Mouse (Mus musculus): ENCODE data around the gene Ankrd66.
A peak's percentile ranks its signal among the peaks of the same experiment; 100 is the strongest.
"Not testable (repeated sequence)": the region's sequence is repeated elsewhere in the genome, so short reads cannot be mapped to it uniquely, and the experiment has no call there.

Gene Ankrd66

GRCm38 (mm10) chr17:43536841-43537240 lies 6.6 kb downstream of the Ankrd66 start:
- not testable (repeated sequence) for DNase-seq

GRCm38 (mm10) chr17:43534362-43535222 lies 8.8 kb downstream of the Ankrd66 start:
- peak; percentile 78 for DNase-seq

- DNase-seq = no peak
Measured at GRCm38 (mm10) chr17:43531192-43531591, 12.2 kb downstream of the Ankrd66 start.

- no peak for DNase-seq
Measured at GRCm38 (mm10) chr17:43530507-43530906, 12.9 kb downstream of the Ankrd66 start.

GRCm38 (mm10) chr17:43520166-43520565 lies 23.3 kb downstream of the Ankrd66 start:
- DNase-seq = no peak

GRCm38 (mm10) chr17:43518644-43519409 lies 24.6 kb downstream of the Ankrd66 start:
- peak; percentile 85 for DNase-seq

GRCm38 (mm10) chr17:43510782-43511181 lies 32.7 kb downstream of the Ankrd66 start:
- no peak for DNase-seq

- peak; percentile 17 for DNase-seq
Measured at GRCm38 (mm10) chr17:43504594-43504934, 38.9 kb downstream of the Ankrd66 start.

- peak; percentile 23 for DNase-seq
Measured at GRCm38 (mm10) chr17:43503861-43504593, 39.4 kb downstream of the Ankrd66 start.

- DNase-seq = peak; percentile 52
Measured at GRCm38 (mm10) chr17:43502592-43502991, 40.8 kb downstream of the Ankrd66 start, which contains the start of gene Mep1a. TSS of gene Mep1a (minus strand) at chr17:43502812.

- peak; percentile 16 for DNase-seq
Measured at GRCm38 (mm10) chr17:43501631-43502030, 41.8 kb downstream of the Ankrd66 start.

GRCm38 (mm10) chr17:43501223-43501622 lies 42.2 kb downstream of the Ankrd66 start:
- no peak for DNase-seq

- peak; percentile 32 for DNase-seq
Measured at GRCm38 (mm10) chr17:43500513-43500912, 42.9 kb downstream of the Ankrd66 start.

GRCm38 (mm10) chr17:43497521-43497920 lies 45.9 kb downstream of the Ankrd66 start:
- no peak for DNase-seq

GRCm38 (mm10) chr17:43495502-43495901 lies 47.9 kb downstream of the Ankrd66 start:
- no peak for DNase-seq

- not testable (repeated sequence) for DNase-seq
Measured at GRCm38 (mm10) chr17:43490371-43490770, 53.1 kb downstream of the Ankrd66 start.

GRCm38 (mm10) chr17:43488439-43489151 lies 54.8 kb downstream of the Ankrd66 start:
- DNase-seq = no peak

- DNase-seq = no peak
Measured at GRCm38 (mm10) chr17:43485982-43486381, 57.5 kb downstream of the Ankrd66 start.
